Mouse (Mus musculus): ENCODE measurements around the gene Pi16. TPM values are rescaled to one million over a fixed set of nuclear protein-coding genes. Genes with fewer than 3 reads are reported as not detected.

Gene Pi16
- polyA plus RNA-seq, 1 experiment from 2014 or later = 0.51 TPM

DNA sequence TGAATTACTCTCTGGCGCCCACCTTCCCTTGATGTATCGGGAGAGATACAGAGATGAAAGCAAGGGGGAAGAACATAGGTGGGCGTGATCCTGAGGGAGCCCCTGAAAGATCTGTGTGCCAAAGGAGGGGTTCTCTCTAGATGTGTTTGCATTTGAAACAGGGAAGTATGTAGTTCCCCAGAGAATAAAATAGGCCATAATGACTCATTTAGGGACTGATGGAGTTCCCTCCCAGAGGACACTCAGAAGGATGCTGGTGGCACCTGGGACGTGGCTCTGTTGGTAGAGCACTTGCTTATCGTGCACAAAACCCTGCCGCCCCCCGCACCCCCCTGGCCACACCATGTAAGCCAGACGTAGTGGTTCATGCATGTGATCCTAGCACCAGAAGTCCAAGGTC, 45.6 kb downstream of the Pi16 start:
- Histone ChIP-seq H3K27me3 (replicated peaks; ENCODE audit: control insufficient read depth, insufficient read depth, low read length) (no peaks in the 10 kb centered on the region; the same call in 1 of the 2 replicates), H3K9ac (ENCODE audit: low read depth, low read length) (no peak overlapping the region), H3K27ac (ENCODE audit: low read depth, low read length) (no peak overlapping the region), H3K4me3 (ENCODE audit: low read depth, low read length) (no peak overlapping the region), H3K4me1 (replicated peaks; ENCODE audit: control insufficient read depth, insufficient read depth, low read length) (peaks cover 13% of the 10 kb centered on the region; the same call in 1 of the 2 replicates), H3K9me3 (ENCODE audit: control insufficient read depth, low read length) (no peaks in the 10 kb centered on the region), H3K36me3 (ENCODE audit: control insufficient read depth, insufficient read depth, low read length) (no peaks in the 10 kb centered on the region), H3K4me2 (no peak overlapping the region)
- no peak for ATAC-seq (replicated peaks; ENCODE audit: low FRiP score)
- no peak for DNase-seq (ENCODE audit: low spot score)
- 73% methylated on average over 8 of the region's 8 CpGs for WGBS

DNA sequence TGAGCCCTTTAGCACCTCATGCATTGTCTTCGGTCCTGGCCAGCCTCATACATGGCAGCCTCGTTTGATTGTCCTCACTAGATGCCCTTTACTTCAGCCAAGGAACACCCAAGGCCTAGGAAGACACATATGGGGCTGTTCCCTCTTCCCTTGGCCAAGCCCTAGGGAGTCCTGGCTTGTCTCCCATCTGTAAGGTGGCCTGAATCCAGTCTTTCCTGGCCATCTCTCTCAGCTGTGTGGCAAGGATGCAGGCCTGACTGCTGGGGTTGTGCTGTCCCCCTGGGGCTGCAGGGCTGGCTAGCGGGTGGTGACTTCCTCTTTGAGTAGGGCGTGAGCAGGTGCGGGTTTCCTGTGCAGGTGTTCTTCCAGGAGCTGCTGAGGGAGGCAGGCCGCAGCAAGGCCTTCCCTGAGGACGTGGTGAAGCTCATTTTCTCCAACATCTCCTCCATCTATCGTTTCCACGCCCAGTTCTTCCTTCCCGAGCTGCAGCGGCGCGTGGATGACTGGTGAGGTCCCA, 47.7 kb downstream of the Pi16 start:
- H3K4me2 ChIP-seq = no peak overlapping the region
- 82% methylated on average over 13 of the region's 13 CpGs for WGBS
- no peak for ATAC-seq (replicated peaks; ENCODE audit: low FRiP score)

GRCm38 (mm10) chr17:29368726-29369125, 51.2 kb downstream of the Pi16 start:
- no peak overlapping the region for H3K4me2 ChIP-seq
- no peak for ATAC-seq (replicated peaks; ENCODE audit: low FRiP score)
- no peak overlapping the region for H3K27ac ChIP-seq (ENCODE audit: low read depth, low read length)
- no peaks in the 10 kb centered on the region for H3K9me3 ChIP-seq (ENCODE audit: control insufficient read depth, low read length)
- H3K4me1 ChIP-seq (replicated peaks; ENCODE audit: control insufficient read depth, insufficient read depth, low read length) = no peaks in the 10 kb centered on the region
- no peaks in the 10 kb centered on the region for H3K36me3 ChIP-seq (ENCODE audit: control insufficient read depth, insufficient read depth, low read length)
- no peak overlapping the region for H3K9ac ChIP-seq (ENCODE audit: low read depth, low read length)
- H3K27me3 ChIP-seq (replicated peaks; ENCODE audit: control insufficient read depth, insufficient read depth, low read length) = peaks cover 2% of the 10 kb centered on the region
- H3K4me3 ChIP-seq (ENCODE audit: low read depth, low read length) = no peak overlapping the region
- 35% methylated on average over 7 of the region's 7 CpGs for WGBS
- DNase-seq (ENCODE audit: low spot score) = no peak

More for the DNA sequence above, 47.7 kb downstream of the Pi16 start:
- DNase-seq (ENCODE audit: low spot score) = no peak
- Histone ChIP-seq H3K9ac (ENCODE audit: low read depth, low read length) (no peak overlapping the region), H3K4me3 (ENCODE audit: low read depth, low read length) (no peak overlapping the region), H3K36me3 (ENCODE audit: control insufficient read depth, insufficient read depth, low read length) (no peaks in the 10 kb centered on the region), H3K27ac (ENCODE audit: low read depth, low read length) (no peak overlapping the region), H3K4me1 (replicated peaks; ENCODE audit: control insufficient read depth, insufficient read depth, low read length) (peaks cover 13% of the 10 kb centered on the region; the same call in 1 of the 2 replicates), H3K27me3 (replicated peaks; ENCODE audit: control insufficient read depth, insufficient read depth, low read length) (peaks cover 2% of the 10 kb centered on the region), H3K9me3 (ENCODE audit: control insufficient read depth, low read length) (no peaks in the 10 kb centered on the region)

DNA sequence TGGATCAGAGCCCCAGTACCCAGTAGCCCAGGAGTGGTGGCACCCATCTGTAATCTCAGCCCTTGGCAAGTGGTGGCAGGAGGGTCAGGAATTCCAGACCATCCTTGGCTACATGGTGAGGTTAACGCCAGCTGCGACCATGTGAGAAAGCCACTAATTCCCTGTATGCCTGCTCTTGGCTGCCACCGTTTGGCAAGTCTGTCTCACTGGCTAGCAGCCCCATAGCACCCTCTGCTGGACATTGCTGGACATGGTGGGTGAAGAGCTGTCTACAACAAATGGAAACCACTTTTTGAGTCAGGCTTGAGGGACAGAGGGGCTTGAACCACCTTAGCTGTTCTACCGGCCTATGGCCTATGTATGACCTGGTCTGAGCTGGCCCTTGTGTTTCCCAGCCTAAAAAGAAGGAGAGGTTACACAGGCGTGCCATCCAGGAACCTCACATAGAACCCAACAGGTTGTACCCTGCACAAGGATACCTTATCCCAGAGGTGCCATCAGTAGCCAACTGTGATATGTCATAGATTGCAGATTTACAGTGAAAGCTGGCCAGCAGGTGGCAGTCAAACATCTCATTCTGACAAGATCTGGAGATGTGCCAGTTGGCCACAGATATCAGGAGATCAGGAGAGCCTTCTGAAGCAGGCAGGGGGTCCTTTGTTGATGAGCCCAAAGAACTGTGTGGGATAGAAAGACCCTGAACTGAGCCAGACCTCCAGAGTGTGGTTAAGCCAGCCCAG, 53.7 kb downstream of the Pi16 start:
- Histone ChIP-seq H3K4me3 (ENCODE audit: low read depth, low read length) (no peak overlapping the region), H3K9ac (ENCODE audit: low read depth, low read length) (no peak overlapping the region), H3K4me1 (replicated peaks; ENCODE audit: control insufficient read depth, insufficient read depth, low read length) (no peaks in the 10 kb centered on the region), H3K27ac (ENCODE audit: low read depth, low read length) (no peak overlapping the region), H3K9me3 (ENCODE audit: control insufficient read depth, low read length) (no peaks in the 10 kb centered on the region), H3K36me3 (ENCODE audit: control insufficient read depth, insufficient read depth, low read length) (no peaks in the 10 kb centered on the region), H3K27me3 (replicated peaks; ENCODE audit: control insufficient read depth, insufficient read depth, low read length) (peaks cover 2% of the 10 kb centered on the region), H3K4me2 (no peak overlapping the region)
- DNase-seq (ENCODE audit: low spot score) (peak; percentile 89), ATAC-seq (replicated peaks; ENCODE audit: low FRiP score) (0 out of 2 replicates have a peak, but pooled peaks have one; percentile 44)
- WGBS = 8% methylated on average over 5 of the region's 5 CpGs

DNA sequence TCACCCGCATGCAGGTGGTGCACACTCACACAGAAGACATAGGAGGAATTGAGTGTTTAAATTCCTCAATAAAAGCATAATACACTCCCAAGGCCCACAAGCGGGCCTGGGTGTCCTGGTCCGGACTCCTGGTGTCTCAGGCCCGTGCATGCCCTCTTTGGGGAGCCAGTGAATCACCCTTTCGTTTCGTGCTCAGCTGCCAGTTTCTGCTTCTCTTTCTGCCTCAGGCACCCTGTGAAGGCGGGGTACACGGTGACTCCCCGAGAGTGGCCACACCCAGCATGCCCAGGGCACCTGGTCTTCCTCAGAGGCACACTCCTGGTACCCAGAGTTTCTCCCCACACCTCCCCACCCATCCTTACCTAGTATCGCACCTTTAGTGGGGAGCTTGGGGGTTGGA, 58.4 kb downstream of the Pi16 start:
- no peaks in the 10 kb centered on the region for H3K9me3 ChIP-seq (ENCODE audit: control insufficient read depth, low read length)
- WGBS = 79% methylated on average over 10 of the region's 10 CpGs

GRCm38 (mm10) chr17:29378056-29378455, 60.6 kb downstream of the Pi16 start:
- Histone ChIP-seq H3K9ac (ENCODE audit: low read depth, low read length) (no peak overlapping the region), H3K9me3 (ENCODE audit: control insufficient read depth, low read length) (no peaks in the 10 kb centered on the region), H3K27ac (ENCODE audit: low read depth, low read length) (no peak overlapping the region), H3K4me2 (no peak overlapping the region), H3K27me3 (replicated peaks; ENCODE audit: control insufficient read depth, insufficient read depth, low read length) (no peaks in the 10 kb centered on the region), H3K4me3 (ENCODE audit: low read depth, low read length) (no peak overlapping the region), H3K36me3 (ENCODE audit: control insufficient read depth, insufficient read depth, low read length) (no peaks in the 10 kb centered on the region), H3K4me1 (replicated peaks; ENCODE audit: control insufficient read depth, insufficient read depth, low read length) (no peaks in the 10 kb centered on the region)
- DNase-seq (ENCODE audit: low spot score) (no peak), ATAC-seq (replicated peaks; ENCODE audit: low FRiP score) (no peak)
- 69% methylated on average over 8 of the region's 8 CpGs for WGBS

More for the DNA sequence above, 58.4 kb downstream of the Pi16 start:
- H3K4me2 ChIP-seq = no peak overlapping the region
- no peak overlapping the region for H3K4me3 ChIP-seq (ENCODE audit: low read depth, low read length)
- no peaks in the 10 kb centered on the region for H3K27me3 ChIP-seq (replicated peaks; ENCODE audit: control insufficient read depth, insufficient read depth, low read length)
- H3K4me1 ChIP-seq (replicated peaks; ENCODE audit: control insufficient read depth, insufficient read depth, low read length) = no peaks in the 10 kb centered on the region
- H3K36me3 ChIP-seq (ENCODE audit: control insufficient read depth, insufficient read depth, low read length) = no peaks in the 10 kb centered on the region
- no peak for ATAC-seq (replicated peaks; ENCODE audit: low FRiP score)
- H3K27ac ChIP-seq (ENCODE audit: low read depth, low read length) = no peak overlapping the region
- DNase-seq (ENCODE audit: low spot score) = no peak
- no peak overlapping the region for H3K9ac ChIP-seq (ENCODE audit: low read depth, low read length)

Other genes with a start within 250 kb of the Pi16 start
- gene Cdkn1a, start 226.7 kb upstream of the Pi16 start, polyA plus RNA-seq (2014; fragmentation: Nextera tagmentation; extraction: Ambion mirVana) = 12.2 and 13.8 TPM in 2 replicates
- 4.4 TPM in 2 replicates for gene Rab44, start 203.5 kb upstream of the Pi16 start, polyA plus RNA-seq (2014; fragmentation: Nextera tagmentation; extraction: Ambion mirVana)
- 0.93 and 1.1 TPM in 2 replicates for gene Cpne5, start 79.5 kb upstream of the Pi16 start, polyA plus RNA-seq (2014; fragmentation: Nextera tagmentation; extraction: Ambion mirVana)
- 200 and 201 TPM in 2 replicates for gene Ppil1, start 53.5 kb upstream of the Pi16 start, polyA plus RNA-seq (2014; fragmentation: Nextera tagmentation; extraction: Ambion mirVana)
- 70.9 and 72.7 TPM in 2 replicates for gene BC004004, start 48.9 kb upstream of the Pi16 start, polyA plus RNA-seq (2014; fragmentation: Nextera tagmentation; extraction: Ambion mirVana)
- gene Mtch1, start 30.3 kb downstream of the Pi16 start, polyA plus RNA-seq (2014; fragmentation: Nextera tagmentation; extraction: Ambion mirVana) = 147 and 149 TPM in 2 replicates
- gene Fgd2, start 43.2 kb downstream of the Pi16 start, polyA plus RNA-seq (2014; fragmentation: Nextera tagmentation; extraction: Ambion mirVana) = 6.0 and 6.7 TPM in 2 replicates
- 41.6 and 47.0 TPM in 2 replicates for gene Pim1, start 173.1 kb downstream of the Pi16 start, polyA plus RNA-seq (2014; fragmentation: Nextera tagmentation; extraction: Ambion mirVana)
- gene Gm17657, start 232.0 kb downstream of the Pi16 start, polyA plus RNA-seq (2014; fragmentation: Nextera tagmentation; extraction: Ambion mirVana) = 0.11 TPM in 1 of 2 replicates, not detected in the other
- gene Tbc1d22b, start 232.1 kb downstream of the Pi16 start, polyA plus RNA-seq (2014; fragmentation: Nextera tagmentation; extraction: Ambion mirVana) = 11.5 and 11.8 TPM in 2 replicates
- gene Tmem217, start 234.7 kb downstream of the Pi16 start, polyA plus RNA-seq (2014; fragmentation: Nextera tagmentation; extraction: Ambion mirVana) = 0.42 and 0.52 TPM in 2 replicates